Mouse (Mus musculus): Measurements from ENCODE around the gene Prkcq.

GRCm38 (mm10) chr2:11265455-11265854, 93.5 kb downstream of the Prkcq start:
- no peak for TF ChIP-seq CTCF (IDR thresholded peaks at IDR 0.05; ENCODE audit: insufficient read depth, low read depth, low read length)
- TF ChIP-seq POLR2A (IDR thresholded peaks at IDR 0.05; ENCODE audit: insufficient read depth, low read depth, low read length): no peak

Data from olfactory bulb, adult 2 months (tissue).